Mouse (Mus musculus): Measurements from ENCODE around the gene Kin.

GRCm38 (mm10) chr2:10047758-10048436 is 32.5 kb upstream of the Kin start:
- TF ChIP-seq CTCF (IDR thresholded peaks at IDR 0.05; ENCODE audit: borderline replicate concordance, insufficient read depth, low read length) (no peak), POLR2A (IDR thresholded peaks at IDR 0.05; ENCODE audit: low read depth, low read length) (no peak)
